Mouse (Mus musculus): ENCODE data around the gene Tshz2.
"Not testable (repeated sequence)": the region's sequence is repeated elsewhere in the genome, so short reads cannot be mapped to it uniquely, and the experiment has no call there.

The Tshz2 gene

DNA sequence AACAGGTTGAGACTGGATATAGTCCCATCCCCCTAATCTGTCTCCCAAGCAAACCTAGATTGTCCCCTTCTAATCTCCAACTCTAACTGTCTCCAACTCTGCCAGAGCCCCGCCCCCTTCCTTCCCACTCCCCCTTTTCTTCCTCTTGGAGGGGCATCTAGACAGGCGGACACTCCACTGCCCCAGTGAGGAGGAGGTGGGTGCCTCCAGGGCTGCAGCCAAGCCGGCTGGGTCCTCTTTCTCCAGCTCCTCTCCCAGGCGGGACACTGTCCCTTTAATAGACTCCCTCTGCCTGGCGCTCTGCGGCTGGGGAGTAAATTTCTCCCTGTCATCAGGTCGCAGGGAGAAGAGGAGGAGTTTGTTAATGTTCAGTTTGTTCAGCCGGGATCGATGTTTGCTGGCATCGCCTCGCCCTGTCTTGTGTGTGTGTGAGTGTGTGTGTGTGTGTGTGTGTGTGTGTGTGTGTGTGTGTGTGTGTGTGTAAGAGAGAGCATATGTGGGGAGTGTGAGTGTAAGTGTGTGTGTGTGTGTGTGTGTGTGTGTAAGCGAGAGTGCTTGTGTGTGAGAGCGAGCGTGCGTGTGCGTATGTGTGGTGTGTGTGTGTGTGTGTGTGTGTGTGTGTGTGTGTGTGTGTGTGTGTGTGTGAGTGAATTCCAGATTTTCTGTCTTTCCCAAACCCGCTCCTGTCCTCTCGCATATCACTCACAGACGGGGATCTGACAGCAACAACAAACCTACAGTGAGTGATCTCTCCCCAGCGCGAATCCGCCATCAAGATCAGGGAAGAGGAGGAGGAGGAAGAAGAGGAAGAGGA lies at the start of gene Tshz2:
TSS of gene Tshz2 (plus strand) at position 676 of the 814 bp plus-strand sequence.
- DNase-seq (ENCODE audit: extremely low read depth, low read depth, low spot score): peak; percentile 21

DNA sequence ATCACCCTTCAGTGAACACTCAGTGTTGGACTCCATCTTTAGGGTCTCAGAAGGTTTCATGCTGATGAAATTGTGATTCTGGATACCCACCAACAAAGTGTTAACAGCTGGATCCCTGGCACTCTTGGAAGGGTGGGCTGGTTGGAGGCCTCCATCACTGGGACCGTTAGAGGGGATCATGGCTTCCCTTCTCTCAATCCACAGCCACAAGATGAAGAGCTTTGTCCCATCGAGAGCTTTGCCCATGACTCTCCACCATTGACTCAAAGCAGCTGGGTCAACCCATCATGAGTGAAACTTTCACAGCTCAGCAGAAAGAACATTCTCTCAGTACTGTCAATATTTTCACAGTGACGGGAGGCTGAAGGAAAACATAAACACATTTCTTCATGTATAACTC lies 49.3 kb upstream of the Tshz2 start:
- no peak for DNase-seq (ENCODE audit: extremely low read depth, low read depth, low spot score)

DNA sequence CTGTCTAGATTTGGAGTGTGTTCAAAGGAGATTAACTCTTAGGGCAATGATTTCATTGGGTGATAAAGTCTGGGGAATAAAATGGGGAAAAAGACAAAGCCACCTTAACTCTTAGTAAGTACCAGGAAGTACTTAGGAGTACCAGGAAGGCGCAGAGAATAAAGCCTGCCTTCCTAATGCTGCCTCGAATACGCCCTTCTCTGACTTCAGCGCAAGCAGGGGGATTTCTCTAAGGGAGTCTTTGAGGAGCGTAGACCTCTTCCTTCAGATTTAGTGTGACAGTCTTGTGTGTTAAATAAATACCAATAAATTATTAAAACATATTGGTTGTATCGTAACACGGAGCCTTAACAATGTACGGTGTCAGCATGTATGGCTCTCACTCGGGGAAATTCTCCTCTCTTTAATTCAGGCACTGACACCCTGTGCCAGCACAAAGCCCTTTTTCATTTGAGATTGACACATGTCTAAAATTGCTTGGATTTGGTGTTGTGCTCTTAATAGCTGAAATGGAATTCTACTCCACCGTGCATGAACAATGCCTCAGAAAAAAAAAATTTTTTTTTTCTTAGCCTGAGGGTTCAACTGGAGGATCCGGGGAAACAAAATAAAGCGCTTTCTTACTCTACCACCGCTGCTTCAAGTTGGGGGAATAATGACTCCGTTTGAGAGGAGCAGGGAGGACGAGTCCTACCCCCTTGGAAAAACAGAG lies 47.9 kb upstream of the Tshz2 start:
- DNase-seq (ENCODE audit: extremely low read depth, low read depth, low spot score): no peak

DNA sequence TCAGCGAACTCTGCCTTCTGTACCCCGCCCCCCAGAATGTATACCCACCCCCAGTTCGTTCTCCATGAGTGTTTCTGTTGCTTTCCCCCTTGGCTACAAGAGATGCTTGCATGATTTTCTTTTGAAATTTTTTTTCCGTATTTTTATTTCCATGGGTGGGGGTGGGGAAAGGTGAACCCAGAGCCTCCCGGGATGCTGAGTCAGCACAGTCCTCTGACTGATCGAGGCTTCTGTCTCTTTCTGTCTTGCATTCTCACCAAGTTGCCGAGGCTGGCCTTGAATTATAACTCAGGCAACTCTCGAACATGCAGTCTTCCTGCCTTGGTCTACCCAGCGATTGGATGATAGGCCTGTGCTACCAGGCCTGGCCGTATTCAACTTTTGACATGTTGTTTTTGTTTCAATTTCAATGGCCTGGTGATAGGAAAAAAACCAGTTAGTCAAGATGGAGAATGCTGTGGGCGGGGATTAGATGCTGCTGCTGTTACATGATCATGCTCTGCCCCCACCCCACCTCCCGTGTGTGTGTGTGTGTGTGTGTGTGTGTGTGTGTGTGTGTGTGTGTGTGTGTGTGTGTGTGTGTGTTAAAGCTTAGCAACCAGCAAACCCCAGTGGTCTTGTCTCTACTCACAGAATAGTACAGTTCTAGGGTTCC lies 47.1 kb upstream of the Tshz2 start:
- peak; percentile 23 for DNase-seq (ENCODE audit: extremely low read depth, low read depth, low spot score)

DNA sequence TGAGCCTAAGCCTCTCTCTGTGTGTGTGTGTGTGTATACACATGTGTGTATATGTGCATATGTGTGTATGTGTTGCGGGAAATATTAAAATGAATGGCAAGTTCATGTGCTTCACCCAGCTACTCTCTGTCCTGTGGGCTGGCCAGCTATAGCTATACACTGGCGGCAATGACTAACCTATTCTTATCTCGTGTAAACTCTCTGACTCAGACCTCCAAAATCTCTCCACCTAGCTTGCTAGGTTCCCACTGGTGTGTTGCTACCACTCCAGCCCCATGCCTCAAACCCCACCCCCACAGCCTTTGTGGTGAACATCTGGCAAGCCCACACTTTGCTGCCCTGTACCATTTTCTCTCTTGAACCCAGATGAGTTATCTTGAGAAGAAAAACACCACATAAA lies 46.1 kb upstream of the Tshz2 start:
- no peak for DNase-seq (ENCODE audit: extremely low read depth, low read depth, low spot score)

DNA sequence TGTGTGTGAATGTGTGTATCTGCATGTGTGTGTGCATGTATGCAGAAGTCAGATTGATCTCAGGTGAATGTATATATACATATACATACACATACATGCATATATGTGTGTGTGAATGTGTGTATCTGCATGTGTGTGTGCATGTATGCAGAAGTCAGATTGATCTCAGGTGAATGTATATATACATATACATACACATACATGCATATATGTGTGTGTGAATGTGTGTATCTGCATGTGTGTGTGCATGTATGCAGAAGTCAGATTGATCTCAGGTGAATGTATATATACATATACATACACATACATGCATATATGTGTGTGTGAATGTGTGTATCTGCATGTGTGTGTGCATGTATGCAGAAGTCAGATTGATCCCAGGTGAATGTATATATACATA lies 45.2 kb upstream of the Tshz2 start, which contains the start of gene Gm11011:
TSS of gene Gm11011 (minus strand) at position 101 of the 400 bp plus-strand sequence.
- DNase-seq (ENCODE audit: extremely low read depth, low read depth, low spot score): not testable (repeated sequence)

DNA sequence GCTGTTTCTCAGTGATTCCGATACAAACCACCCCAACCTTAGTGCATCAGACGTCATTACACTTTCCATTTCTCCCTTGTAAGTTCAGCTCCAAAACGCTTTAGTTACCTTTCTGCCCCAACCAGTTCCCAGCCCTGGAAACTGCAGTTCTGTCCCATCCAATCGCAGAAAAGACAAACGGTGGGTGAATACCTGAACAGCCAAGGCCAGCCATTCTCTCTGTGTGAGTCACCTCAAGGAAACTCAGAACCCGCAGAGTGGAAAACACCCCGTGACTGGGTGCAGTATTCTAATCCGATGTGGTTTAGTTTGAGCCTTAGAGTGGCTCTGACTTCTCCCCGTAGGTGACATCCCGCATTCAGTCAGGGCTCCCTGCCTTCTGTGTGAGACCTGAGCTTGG lies 43.1 kb upstream of the Tshz2 start:
- DNase-seq (ENCODE audit: extremely low read depth, low read depth, low spot score): no peak

DNA sequence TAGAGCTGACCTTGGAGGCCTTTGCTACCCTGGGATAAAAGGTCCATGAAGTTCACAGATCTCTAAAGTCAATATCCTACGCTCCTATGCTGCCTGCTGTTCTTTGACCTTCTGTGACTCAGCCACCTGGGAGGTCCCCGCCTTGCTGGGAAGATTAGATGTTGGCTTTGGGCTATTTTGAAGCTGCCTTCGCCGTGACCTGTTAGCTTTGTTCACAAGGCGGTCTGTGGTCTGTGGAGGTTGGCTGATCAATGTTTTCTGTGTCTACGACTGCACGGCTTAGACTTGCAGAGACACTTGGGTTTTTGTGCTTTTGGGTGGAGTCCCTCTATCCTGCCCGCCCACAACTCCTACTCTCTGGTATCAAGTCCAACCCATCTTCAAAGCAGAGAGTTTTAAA lies 42.4 kb upstream of the Tshz2 start:
- DNase-seq (ENCODE audit: extremely low read depth, low read depth, low spot score): no peak

DNA sequence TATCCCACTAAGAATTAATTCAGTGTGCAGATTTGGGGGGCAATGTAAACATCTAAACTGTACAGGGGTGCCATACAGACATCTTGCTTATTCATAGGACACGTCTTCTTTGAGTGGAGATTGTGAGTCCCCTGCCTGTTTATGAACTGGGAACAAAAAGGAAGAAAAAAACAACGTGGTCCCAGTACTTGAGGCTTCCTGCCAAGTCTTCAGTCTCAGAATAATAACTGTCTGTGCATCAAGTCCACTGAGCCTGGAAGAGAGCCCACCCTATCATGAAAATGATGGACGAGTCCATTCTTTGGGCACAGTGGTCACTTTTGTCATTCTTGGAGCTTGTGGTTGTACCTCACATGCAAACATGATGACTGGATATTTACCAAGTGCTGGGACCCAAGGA lies 39.1 kb upstream of the Tshz2 start:
- DNase-seq (ENCODE audit: extremely low read depth, low read depth, low spot score): no peak

DNA sequence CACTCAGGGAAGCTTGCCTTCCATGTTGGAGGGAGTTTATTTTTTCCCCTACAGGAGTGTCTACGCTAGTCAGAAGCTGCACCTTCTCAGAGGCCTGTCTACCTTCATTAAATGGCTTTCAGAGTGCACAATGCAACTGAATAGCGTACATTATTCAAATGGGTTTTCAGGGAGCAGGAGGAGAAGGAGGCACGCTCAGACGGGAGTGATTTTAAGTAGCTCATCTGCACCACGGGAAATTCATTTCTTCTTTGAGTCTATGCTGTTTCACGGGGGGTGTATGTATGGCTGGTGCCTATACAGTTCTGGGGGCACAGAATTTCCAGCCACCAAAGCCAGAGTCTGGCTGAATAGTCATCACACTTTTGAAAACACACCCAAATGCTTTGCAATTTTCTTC lies 35.5 kb upstream of the Tshz2 start:
- no peak for DNase-seq (ENCODE audit: extremely low read depth, low read depth, low spot score)

DNA sequence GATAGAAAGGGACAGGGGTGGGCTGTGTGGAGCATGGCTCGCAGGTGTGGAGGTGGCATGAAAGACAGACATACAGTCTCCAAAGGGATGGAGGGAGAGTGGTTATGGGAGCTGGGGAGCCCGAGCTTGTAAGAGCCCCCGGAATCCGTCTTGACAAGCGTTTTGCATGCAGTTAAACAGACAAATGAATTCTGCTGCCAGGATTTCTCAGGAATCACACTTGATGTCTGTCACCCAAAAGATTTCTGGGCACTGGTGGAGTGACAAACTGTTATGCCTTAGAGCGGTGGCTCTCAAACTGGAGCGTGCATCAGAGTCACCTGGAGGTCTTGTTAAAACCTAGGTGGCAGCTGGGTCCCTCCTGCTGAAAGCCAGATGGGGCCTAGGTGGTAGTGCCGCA lies 34.8 kb upstream of the Tshz2 start:
- DNase-seq (ENCODE audit: extremely low read depth, low read depth, low spot score): no peak

DNA sequence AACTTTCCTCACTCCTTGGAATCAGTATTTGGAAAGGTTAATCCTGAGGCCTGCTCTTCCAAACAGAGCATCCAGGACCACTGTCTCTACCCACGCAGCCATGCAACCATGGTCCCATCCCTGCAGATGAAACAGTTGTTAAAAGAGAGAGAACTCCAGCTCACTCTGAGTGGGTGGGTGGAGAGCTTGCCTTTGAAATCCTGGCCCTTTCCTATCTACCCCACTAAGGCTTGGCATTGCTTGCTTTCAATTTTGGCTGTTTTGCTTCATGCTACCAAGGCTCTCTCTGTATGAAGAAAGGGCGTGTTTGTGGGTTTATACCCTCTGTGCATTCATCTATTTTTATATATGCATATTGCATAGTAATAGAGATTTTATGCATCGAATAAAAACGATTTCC lies 33.2 kb upstream of the Tshz2 start:
- no peak for DNase-seq (ENCODE audit: extremely low read depth, low read depth, low spot score)

DNA sequence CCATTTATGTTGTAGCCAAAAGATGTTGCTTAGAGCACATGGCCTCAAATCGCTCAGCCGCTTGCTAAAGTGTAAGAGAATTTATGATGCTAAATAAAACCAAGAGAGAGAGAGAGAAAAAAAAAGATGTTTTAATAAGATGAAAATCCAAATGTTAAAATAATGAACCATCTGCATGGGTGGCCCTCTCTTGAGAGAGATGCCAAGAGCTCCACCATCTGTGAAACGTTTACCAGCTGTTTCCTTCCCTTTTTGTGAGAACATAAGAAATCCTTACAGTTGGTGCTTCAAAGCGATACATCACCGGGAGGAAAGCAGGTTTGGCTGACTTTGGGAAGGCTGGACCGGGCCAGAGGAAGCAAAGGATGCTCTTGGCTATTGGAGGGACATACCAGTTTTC lies 32.6 kb upstream of the Tshz2 start:
- DNase-seq (ENCODE audit: extremely low read depth, low read depth, low spot score): no peak

DNA sequence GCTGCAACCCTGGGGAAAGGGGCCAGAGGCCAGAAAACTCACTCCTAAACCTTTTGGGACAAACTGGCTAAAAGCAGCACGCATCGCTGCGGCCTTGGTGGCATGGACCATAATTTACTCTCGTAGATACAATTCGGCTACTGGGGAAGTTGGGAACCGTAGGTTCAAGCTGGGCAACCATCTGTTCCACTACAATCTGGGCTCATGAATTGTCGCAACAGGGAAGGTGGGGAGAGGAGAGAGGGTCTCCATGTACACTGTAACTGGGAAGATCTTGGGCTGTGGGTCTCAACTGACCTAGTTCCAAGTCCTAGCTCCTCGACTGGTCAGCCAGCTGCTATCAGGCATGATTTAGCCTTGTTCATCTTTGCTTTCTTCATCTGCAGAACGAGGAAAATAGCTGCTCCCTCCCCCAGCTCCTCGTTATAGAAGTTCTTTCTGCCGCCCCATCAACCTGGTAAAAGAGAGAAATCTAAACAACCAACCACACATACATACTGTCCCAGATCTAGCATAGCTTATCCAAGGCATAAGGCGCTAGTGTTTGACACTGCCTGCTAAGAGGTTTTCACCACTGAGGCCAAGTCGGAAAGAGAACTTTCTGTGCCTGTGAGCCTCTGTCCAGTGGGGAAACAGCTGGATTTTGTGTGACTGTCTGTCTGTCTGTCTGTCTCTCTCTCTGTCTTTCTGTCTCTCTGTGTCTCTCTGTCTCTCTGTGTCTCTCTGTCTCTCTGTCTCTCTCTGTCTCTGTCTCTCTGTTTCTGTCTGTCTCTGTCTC lies 25.7 kb upstream of the Tshz2 start:
- DNase-seq (ENCODE audit: extremely low read depth, low read depth, low spot score): no peak

DNA sequence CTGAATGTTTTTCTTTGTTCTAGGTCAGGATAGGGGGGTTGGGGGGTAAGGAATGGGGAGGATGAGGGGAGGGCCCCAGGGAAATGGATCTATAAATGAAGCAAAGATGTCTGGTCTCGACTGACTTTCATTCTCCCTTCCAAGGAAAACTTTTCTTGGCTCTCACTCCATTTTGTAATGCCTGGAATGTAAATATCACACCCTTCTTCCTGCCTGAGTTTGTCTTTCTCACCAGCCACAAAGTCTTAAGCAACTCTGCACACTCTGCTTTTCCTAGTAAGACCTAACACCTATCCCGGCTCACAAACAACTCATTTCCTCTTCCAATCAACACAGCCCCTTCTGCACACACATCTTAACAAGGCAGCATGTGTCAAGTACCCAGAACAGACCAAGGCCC lies 25.0 kb upstream of the Tshz2 start:
- no peak for DNase-seq (ENCODE audit: extremely low read depth, low read depth, low spot score)

DNA sequence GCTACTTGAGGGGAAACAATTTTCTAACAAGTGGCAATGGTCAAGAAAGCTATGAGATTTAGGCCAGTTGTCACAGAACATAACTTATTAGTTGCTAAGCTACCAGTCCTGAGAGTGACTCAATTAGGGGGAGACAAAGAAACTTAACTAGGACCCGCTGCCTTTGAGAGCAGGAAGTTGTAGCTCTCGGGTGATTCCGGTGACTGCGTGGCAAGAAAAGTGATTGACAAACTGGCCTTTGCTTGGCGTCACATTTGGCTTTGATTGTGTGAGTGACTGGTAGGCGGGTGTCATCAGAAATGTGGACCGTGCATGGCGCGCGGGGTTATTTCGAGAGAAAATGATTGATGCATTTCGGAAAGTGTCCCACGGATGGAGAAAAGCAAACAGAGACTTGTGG lies 22.9 kb upstream of the Tshz2 start:
- no peak for DNase-seq (ENCODE audit: extremely low read depth, low read depth, low spot score)

DNA sequence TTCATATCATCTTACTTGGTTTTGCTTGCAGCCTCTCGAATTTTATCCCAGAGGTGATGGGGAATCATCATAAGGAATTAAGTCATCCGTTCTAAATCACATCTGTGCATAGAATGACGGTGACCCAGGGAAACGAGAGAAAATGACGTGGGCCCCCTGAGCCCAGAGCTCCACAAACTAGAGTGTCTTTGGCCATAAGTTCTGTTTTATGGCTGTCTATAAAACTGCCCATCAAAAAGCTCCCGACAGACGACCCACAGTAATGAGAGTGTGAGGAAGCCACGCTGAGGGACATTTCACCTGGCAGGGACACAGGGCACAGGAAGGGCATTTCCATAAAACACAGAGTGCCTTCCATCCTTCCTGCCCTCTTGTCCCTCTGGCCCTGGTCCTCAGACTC lies 21.9 kb upstream of the Tshz2 start:
- no peak for DNase-seq (ENCODE audit: extremely low read depth, low read depth, low spot score)

DNA sequence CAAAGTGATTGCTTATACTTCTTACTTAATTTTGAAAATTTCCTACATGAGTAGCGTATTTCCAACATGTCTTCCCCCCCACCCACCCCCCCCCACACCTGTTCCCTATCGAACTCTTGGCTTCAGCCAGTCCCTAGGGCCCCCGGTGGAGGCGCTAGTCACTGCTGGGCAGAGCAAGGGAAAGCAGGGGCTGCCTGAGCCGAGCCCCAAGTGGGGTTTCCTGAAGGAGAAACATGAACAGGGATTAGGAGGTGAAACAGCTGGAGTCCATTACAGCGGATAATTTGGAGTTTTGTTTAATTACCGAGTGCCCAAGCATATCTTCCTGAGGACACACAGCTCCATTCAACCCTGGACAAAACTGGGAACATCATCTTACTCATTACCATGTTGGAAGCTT lies 21.3 kb upstream of the Tshz2 start:
- DNase-seq (ENCODE audit: extremely low read depth, low read depth, low spot score): no peak

DNA sequence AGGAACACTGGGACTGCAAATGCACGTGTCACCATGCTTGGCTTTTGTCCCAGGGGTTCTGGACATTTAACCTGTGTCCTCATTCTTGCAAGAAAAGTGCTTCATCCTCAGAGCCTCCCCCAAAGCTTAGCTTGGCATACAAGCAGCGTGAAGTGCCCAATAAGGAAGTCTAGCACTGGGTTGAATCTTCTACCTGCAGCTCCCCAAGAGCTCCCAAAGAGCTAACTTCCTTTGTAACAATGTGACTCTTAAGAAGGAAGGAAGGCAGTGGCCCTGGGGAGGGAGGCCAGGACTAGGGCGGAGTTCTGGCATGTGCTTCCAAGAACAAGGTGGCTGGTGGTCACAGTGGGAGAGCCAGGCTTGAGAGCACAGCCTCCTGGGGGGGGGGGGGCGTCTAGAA lies 18.1 kb upstream of the Tshz2 start:
- no peak for DNase-seq (ENCODE audit: extremely low read depth, low read depth, low spot score)

DNA sequence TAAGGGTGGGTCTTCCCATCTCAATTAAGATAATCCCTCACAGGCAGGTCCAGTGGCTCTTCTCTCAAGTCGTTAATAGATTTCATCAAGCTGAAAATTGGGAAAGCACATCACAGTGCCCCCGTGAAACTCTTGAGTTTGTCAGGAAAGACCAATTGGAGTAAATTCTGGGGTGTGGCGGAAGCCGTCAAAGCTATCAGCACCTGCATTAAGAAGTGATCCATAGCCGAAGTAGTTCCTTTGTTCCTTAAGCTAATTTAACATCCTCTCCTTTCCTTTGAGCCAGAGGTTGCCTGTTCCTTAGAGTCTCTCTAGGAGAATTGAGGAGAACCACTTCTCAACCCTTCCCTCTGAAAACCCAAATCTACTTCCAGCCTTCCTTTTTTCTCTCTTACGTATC lies 16.8 kb upstream of the Tshz2 start:
- DNase-seq (ENCODE audit: extremely low read depth, low read depth, low spot score): no peak

DNA sequence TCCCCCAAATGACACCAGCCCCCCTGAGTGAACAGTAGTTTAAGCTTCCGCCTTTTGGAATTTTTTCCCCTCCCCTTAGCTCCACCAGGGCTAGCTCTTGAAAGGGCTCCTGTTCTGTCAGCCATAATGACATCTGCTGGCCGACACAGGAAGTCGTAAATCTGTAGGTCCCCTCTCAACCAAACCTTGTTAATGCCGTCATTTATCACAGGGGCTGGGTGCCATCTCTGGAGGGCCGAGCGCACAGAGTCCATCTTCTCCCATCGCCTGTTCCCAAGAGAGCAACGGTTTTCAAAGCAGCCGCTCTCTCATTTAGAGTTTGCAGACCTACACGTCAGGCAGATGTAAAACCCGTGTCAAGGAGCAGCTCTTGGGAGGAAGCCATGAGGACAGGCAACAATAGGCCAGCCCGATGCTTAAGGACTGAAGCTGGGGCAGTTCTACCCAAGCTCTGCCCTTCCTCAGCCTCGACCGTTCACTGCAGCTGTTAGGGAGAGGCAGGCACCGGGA lies 11.6 kb upstream of the Tshz2 start:
- DNase-seq (ENCODE audit: extremely low read depth, low read depth, low spot score): no peak
